Mouse (Mus musculus): ENCODE measurements around the gene Lrrc71.

- TF ChIP-seq CHD2 (IDR thresholded peaks at IDR 0.05; ENCODE audit: low read depth, low read length) (no peak), ZC3H11A (IDR thresholded peaks at IDR 0.05; ENCODE audit: borderline replicate concordance, low read depth, low read length) (no peak)
These were observed 22.7 kb upstream of the Lrrc71 start for GRCm38 (mm10) chr3:87771088-87771487.
